Mouse (Mus musculus): Measurements from ENCODE around the gene Klhl24. TPM values are rescaled to one million over a fixed set of nuclear protein-coding genes. Genes with fewer than 3 reads are reported as not detected.

Gene Klhl24
- polyA plus RNA-seq (2015; fragmentation: Nextera tagmentation; extraction: Ambion mirVana) = 49.7 and 58.7 TPM in 2 replicates

GRCm38 (mm10) chr16:20097069-20097710 lies at the start of gene Klhl24:
Gene Klhl24 (plus strand): TSS chr16:20097542.
- Histone ChIP-seq H3K27ac (ENCODE audit: low read length) (peak within 1 kb of the TSS; percentile 100), H3K9ac (replicated peaks; ENCODE audit: low read depth) (peak within 1 kb of the TSS; percentile 99), H3K36me3 (ENCODE audit: insufficient read depth, low read length) (no peaks in the 10 kb centered on the region), H3K9me3 (ENCODE audit: low read length) (no peaks in the 10 kb centered on the region), H3K4me2 (replicated peaks; ENCODE audit: low read depth, low read length) (peak within 1 kb of the TSS; percentile 60), H3K4me3 (ENCODE audit: low read depth, low read length) (peak within 1 kb of the TSS; percentile 95), H3K27me3 (replicated peaks; ENCODE audit: insufficient read depth, low read length) (no peaks in the 10 kb centered on the region), H3K4me1 (ENCODE audit: insufficient read depth, low read depth, low read length) (no peaks in the 10 kb centered on the region)
- ATAC-seq (peak; percentile 95), DNase-seq (ENCODE audit: low spot score) (peak; percentile 99)
- TF ChIP-seq CTCF (IDR thresholded peaks at IDR 0.05) = peak; percentile 76
- TF ChIP-seq EP300 (IDR thresholded peaks at IDR 0.05) = peak; percentile 90
- WGBS = 1% methylated on average over 28 of the region's 29 CpGs

GRCm38 (mm10) chr16:20052655-20053054 lies 44.7 kb upstream of the Klhl24 start:
- no peaks in the 10 kb centered on the region for H3K27me3 ChIP-seq (replicated peaks; ENCODE audit: insufficient read depth, low read length)
- H3K4me3 ChIP-seq (ENCODE audit: low read depth, low read length) = no peak overlapping the region
- H3K9ac ChIP-seq (replicated peaks; ENCODE audit: low read depth) = no peak overlapping the region
- no peak for DNase-seq (ENCODE audit: low spot score)
- no peak overlapping the region for H3K4me2 ChIP-seq (replicated peaks; ENCODE audit: low read depth, low read length)
- 75% methylated on average over 3 of the region's 3 CpGs for WGBS
- H3K36me3 ChIP-seq (ENCODE audit: insufficient read depth, low read length) = no peaks in the 10 kb centered on the region
- H3K4me1 ChIP-seq (ENCODE audit: insufficient read depth, low read depth, low read length) = no peaks in the 10 kb centered on the region
- ATAC-seq = no peak
- no peaks in the 10 kb centered on the region for H3K9me3 ChIP-seq (ENCODE audit: low read length)
- TF ChIP-seq CTCF (IDR thresholded peaks at IDR 0.05) = no peak
- no peak for TF ChIP-seq EP300 (IDR thresholded peaks at IDR 0.05)
- no peak overlapping the region for H3K27ac ChIP-seq (ENCODE audit: low read length)

- Histone ChIP-seq H3K27me3 (replicated peaks; ENCODE audit: insufficient read depth, low read length) (no peaks in the 10 kb centered on the region), H3K9me3 (ENCODE audit: low read length) (no peaks in the 10 kb centered on the region), H3K36me3 (ENCODE audit: insufficient read depth, low read length) (no peaks in the 10 kb centered on the region), H3K4me2 (replicated peaks; ENCODE audit: low read depth, low read length) (no peak overlapping the region), H3K27ac (ENCODE audit: low read length) (no peak overlapping the region), H3K4me1 (ENCODE audit: insufficient read depth, low read depth, low read length) (no peaks in the 10 kb centered on the region), H3K9ac (replicated peaks; ENCODE audit: low read depth) (no peak overlapping the region), H3K4me3 (ENCODE audit: low read depth, low read length) (no peak overlapping the region)
- peak; percentile 26; the same call in 1 of the 2 replicates for ATAC-seq
- 41% methylated on average over 1 of the region's 1 CpGs for WGBS
- peak; percentile 27 for DNase-seq (ENCODE audit: low spot score)
- no peak for TF ChIP-seq EP300 (IDR thresholded peaks at IDR 0.05)
- no peak for TF ChIP-seq CTCF (IDR thresholded peaks at IDR 0.05)
Observed at GRCm38 (mm10) chr16:20072770-20073169, 24.6 kb upstream of the Klhl24 start.

- H3K9me3 ChIP-seq (ENCODE audit: low read length) = no peaks in the 10 kb centered on the region
- no peaks in the 10 kb centered on the region for H3K36me3 ChIP-seq (ENCODE audit: insufficient read depth, low read length)
- no peak overlapping the region for H3K4me2 ChIP-seq (replicated peaks; ENCODE audit: low read depth, low read length)
- ATAC-seq (no peak), DNase-seq (ENCODE audit: low spot score) (no peak)
- H3K9ac ChIP-seq (replicated peaks; ENCODE audit: low read depth) = no peak overlapping the region
- no peaks in the 10 kb centered on the region for H3K4me1 ChIP-seq (ENCODE audit: insufficient read depth, low read depth, low read length)
- 63% methylated on average over 1 of the region's 1 CpGs for WGBS
- H3K27ac ChIP-seq (ENCODE audit: low read length) = no peak overlapping the region
- no peaks in the 10 kb centered on the region for H3K27me3 ChIP-seq (replicated peaks; ENCODE audit: insufficient read depth, low read length)
- TF ChIP-seq CTCF (IDR thresholded peaks at IDR 0.05) (no peak), EP300 (IDR thresholded peaks at IDR 0.05) (no peak)
- no peak overlapping the region for H3K4me3 ChIP-seq (ENCODE audit: low read depth, low read length)
Observed at GRCm38 (mm10) chr16:20076675-20077074, 20.7 kb upstream of the Klhl24 start.

- Histone ChIP-seq H3K4me3 (ENCODE audit: low read depth, low read length) (no peak overlapping the region), H3K9ac (replicated peaks; ENCODE audit: low read depth) (no peak overlapping the region), H3K27ac (ENCODE audit: low read length) (no peak overlapping the region), H3K4me1 (ENCODE audit: insufficient read depth, low read depth, low read length) (no peaks in the 10 kb centered on the region), H3K9me3 (ENCODE audit: low read length) (no peaks in the 10 kb centered on the region), H3K4me2 (replicated peaks; ENCODE audit: low read depth, low read length) (no peak overlapping the region), H3K27me3 (replicated peaks; ENCODE audit: insufficient read depth, low read length) (no peaks in the 10 kb centered on the region), H3K36me3 (ENCODE audit: insufficient read depth, low read length) (no peaks in the 10 kb centered on the region)
- peak; percentile 54; the same call in 1 of the 2 replicates for ATAC-seq
- WGBS = 49% methylated on average over 3 of the region's 3 CpGs
- TF ChIP-seq EP300 (IDR thresholded peaks at IDR 0.05) (no peak), CTCF (IDR thresholded peaks at IDR 0.05) (no peak)
- DNase-seq (ENCODE audit: low spot score) = peak; percentile 50
Observed at GRCm38 (mm10) chr16:20080271-20080670, 17.1 kb upstream of the Klhl24 start.

- no peak for TF ChIP-seq EP300 (IDR thresholded peaks at IDR 0.05)
- TF ChIP-seq CTCF (IDR thresholded peaks at IDR 0.05) = no peak
- H3K36me3 ChIP-seq (ENCODE audit: insufficient read depth, low read length) = no peaks in the 10 kb centered on the region
- 89% methylated on average over 1 of the region's 1 CpGs for WGBS
- H3K4me3 ChIP-seq (ENCODE audit: low read depth, low read length) = no peak overlapping the region
- no peak overlapping the region for H3K9ac ChIP-seq (replicated peaks; ENCODE audit: low read depth)
- H3K27me3 ChIP-seq (replicated peaks; ENCODE audit: insufficient read depth, low read length) = no peaks in the 10 kb centered on the region
- no peak overlapping the region for H3K4me2 ChIP-seq (replicated peaks; ENCODE audit: low read depth, low read length)
- ATAC-seq (no peak), DNase-seq (ENCODE audit: low spot score) (no peak)
- no peaks in the 10 kb centered on the region for H3K9me3 ChIP-seq (ENCODE audit: low read length)
- no peaks in the 10 kb centered on the region for H3K4me1 ChIP-seq (ENCODE audit: insufficient read depth, low read depth, low read length)
- H3K27ac ChIP-seq (ENCODE audit: low read length) = no peak overlapping the region
Observed at GRCm38 (mm10) chr16:20084623-20085022, 12.7 kb upstream of the Klhl24 start.
